Mouse (Mus musculus): ENCODE data around the gene Keap1.

DNA sequence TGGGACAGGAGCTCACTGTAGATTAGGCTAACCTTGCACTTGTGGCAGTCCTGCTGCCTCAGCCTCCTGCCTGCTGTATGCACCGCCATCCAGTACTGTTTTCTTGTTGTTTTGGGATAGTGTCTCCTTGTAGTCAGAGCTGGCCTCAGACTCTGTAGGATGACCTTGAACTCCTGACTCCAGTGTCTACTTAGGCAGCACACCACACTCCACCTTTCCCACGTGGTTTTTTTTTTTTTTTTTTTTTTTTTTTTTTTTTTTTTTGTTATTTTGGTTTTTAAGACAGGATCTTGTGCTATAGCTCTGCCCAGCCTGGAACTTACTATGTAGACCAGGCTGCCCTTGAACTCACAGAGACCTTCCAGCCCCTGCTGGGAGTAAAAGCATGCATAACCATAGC is 30.5 kb downstream of the Keap1 start:
- no peak for TF ChIP-seq CTCF (IDR thresholded peaks at IDR 0.05; ENCODE audit: extremely low read depth, insufficient read depth, insufficient read length, insufficient replicate concordance)
- TF ChIP-seq POLR2A (IDR thresholded peaks at IDR 0.05; ENCODE audit: low read depth, low read length) = no peak
